ENCODE assay signal across 8 mouse cellular contexts in the genomic region with DNA sequence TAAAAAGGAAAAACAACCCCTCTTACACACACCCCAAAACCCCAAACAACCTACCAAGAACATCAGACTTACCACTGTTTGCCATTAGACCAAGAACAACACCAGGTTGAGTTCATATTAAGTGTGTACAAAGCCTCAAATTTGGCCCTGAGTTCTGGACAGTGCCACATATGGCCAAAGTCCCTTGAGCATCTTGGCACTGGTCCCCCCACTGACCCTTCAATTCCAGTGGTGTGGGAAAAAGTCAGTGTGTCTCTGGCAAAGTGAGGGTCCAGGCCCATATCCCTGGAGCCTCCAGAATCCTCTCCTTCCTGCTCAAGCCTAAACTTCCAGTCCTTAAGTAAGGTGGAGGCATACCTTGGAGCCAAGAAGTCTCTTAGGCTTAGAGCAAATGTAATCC. TPM values are rescaled to one million over a fixed set of nuclear protein-coding genes. Genes with fewer than 3 reads are reported as not detected.
DNase-seq lines count a peak whose midpoint lies in the region; ATAC-seq and TF ChIP-seq lines count a peak whose summit lies in the region.

No protein-coding gene starts in this region.

- intact Hi-C loops in left cerebral cortex, adult 2 months (cut with DNase I) = loop anchor here (2.0 to 10.0 kb wide), 2 partner anchors 91 to 297 kb away; partner anchors contain the start of gene Fam120a

- peak overlapping the region; percentile 63 for H3K9ac ChIP-seq in kidney, postnatal 0 days (ENCODE audit: low read depth, low read length)
- H3K9ac ChIP-seq in neural tube, embryonic 13.5 days = peak overlapping the region; percentile 79

- no peak for TF ChIP-seq CTCF in left cerebral cortex, adult 2 months (IDR thresholded peaks at IDR 0.05)
- no peak for TF ChIP-seq CTCF in kidney, postnatal 0 days (IDR thresholded peaks at IDR 0.05; ENCODE audit: low read depth)

- peak overlapping the region; percentile 84 for H3K27ac ChIP-seq in left cerebral cortex, adult 2 months
- H3K27ac ChIP-seq in forebrain, embryonic 10.5 days = peak overlapping the region; percentile 93
- H3K27ac ChIP-seq in kidney, postnatal 0 days = peak overlapping the region; percentile 81
- H3K27ac ChIP-seq in neural tube, embryonic 13.5 days (replicated peaks) = peak overlapping the region; percentile 90

- H3K4me3 ChIP-seq in left cerebral cortex, adult 2 months = peak overlapping the region; percentile 62
- peak overlapping the region; percentile 56 for H3K4me3 ChIP-seq in forebrain, embryonic 10.5 days
- no peak overlapping the region for H3K4me3 ChIP-seq in kidney, postnatal 0 days (replicated peaks; ENCODE audit: low read depth, low read length)
- peak overlapping the region; percentile 45 for H3K4me3 ChIP-seq in neural tube, embryonic 13.5 days

- H3K36me3 ChIP-seq in forebrain, embryonic 10.5 days (replicated peaks) = peaks cover 47% of the 10 kb centered on the region
- H3K36me3 ChIP-seq in kidney, postnatal 0 days (ENCODE audit: insufficient read depth, low read length) = peaks cover 18% of the 10 kb centered on the region
- peaks cover 25% of the 10 kb centered on the region for H3K36me3 ChIP-seq in neural tube, embryonic 13.5 days

- no peaks in the 10 kb centered on the region for H3K27me3 ChIP-seq in forebrain, embryonic 10.5 days (ENCODE audit: poor library complexity, severe bottlenecking)
- no peaks in the 10 kb centered on the region for H3K27me3 ChIP-seq in kidney, postnatal 0 days (ENCODE audit: insufficient read depth, low read length)
- H3K27me3 ChIP-seq in neural tube, embryonic 13.5 days = no peaks in the 10 kb centered on the region

- DNase-seq in left cerebral cortex, adult 2 months (ENCODE audit: extremely low spot score in 1 of 2, low spot score in 2 of 2) = no peak
- DNase-seq in left cerebral cortex, adult 8-10 months (ENCODE audit: low spot score in 2 of 2) = no peak
- no peak for DNase-seq in forebrain, embryonic 10.5 days (ENCODE audit: extremely low spot score, low spot score)
- DNase-seq in kidney, postnatal 0 days (ENCODE audit: low spot score) = no peak
- no peak for DNase-seq in layer of hippocampus, postnatal 25 days (ENCODE audit: extremely low spot score in 1 of 2, low spot score in 1 of 2)
- no peak for DNase-seq in urinary bladder, postnatal 36 days (ENCODE audit: low spot score in 2 of 2)
- no peak for DNase-seq in lung, postnatal 14 days

- peak overlapping the region; percentile 52; the same call in 1 of the 2 replicates for H3K4me2 ChIP-seq in kidney, postnatal 0 days (ENCODE audit: low read length)
- peak overlapping the region; percentile 69 for H3K4me2 ChIP-seq in neural tube, embryonic 13.5 days

- H3K4me1 ChIP-seq in forebrain, embryonic 10.5 days = peaks cover 17% of the 10 kb centered on the region
- peaks cover 3% of the 10 kb centered on the region; the same call in 1 of the 2 replicates for H3K4me1 ChIP-seq in kidney, postnatal 0 days (replicated peaks; ENCODE audit: insufficient read depth, low read length)
- H3K4me1 ChIP-seq in neural tube, embryonic 13.5 days (replicated peaks) = peaks cover 10% of the 10 kb centered on the region

- H3K9me3 ChIP-seq in forebrain, embryonic 10.5 days = no peaks in the 10 kb centered on the region
- H3K9me3 ChIP-seq in kidney, postnatal 0 days (replicated peaks; ENCODE audit: low read length) = no peaks in the 10 kb centered on the region
- H3K9me3 ChIP-seq in neural tube, embryonic 13.5 days = no peaks in the 10 kb centered on the region

- ATAC-seq in kidney, postnatal 0 days (replicated peaks; ENCODE audit: low FRiP score, low read depth) = no peak
- no peak; the same call in 1 of the 2 replicates for ATAC-seq in neural tube, embryonic 13.5 days (ENCODE audit: low read depth)

RNA-seq across cellular contexts. Expression of gene Phf2, which starts 6.9 kb away (rescaled TPM):
- 10 to 100 TPM; 36.2 to 36.8 TPM for total RNA-seq in left cerebral cortex, adult 2 months (2021)
- total RNA-seq in left cerebral cortex, adult 8-10 months (2022) = 10 to 100 TPM; 33.9 to 36.4 (median 34.3) TPM
- polyA plus RNA-seq in forebrain, embryonic 10.5 days (2016; fragmentation: Nextera tagmentation; extraction: Ambion mirVana) = 7.7 TPM in 2 replicates
- polyA plus RNA-seq in kidney, postnatal 0 days (2015; fragmentation: Nextera tagmentation; extraction: Ambion mirVana) = 5.3 and 5.4 TPM in 2 replicates
- 9.6 and 9.7 TPM in 2 replicates for polyA plus RNA-seq in neural tube, embryonic 13.5 days (2015; fragmentation: Nextera tagmentation; extraction: Ambion mirVana)
- 10 to 100 TPM; 34.7 to 34.8 TPM for total RNA-seq in layer of hippocampus, postnatal 25 days (2021)
